Mouse (Mus musculus): Measurements from ENCODE around the gene Sap30l. TPM values are rescaled to one million over a fixed set of nuclear protein-coding genes. Genes with fewer than 3 reads are reported as not detected.

Sap30l gene
- total RNA-seq, 2 experiments from 2014 or later, result 43.8 to 46.4 TPM

DNA sequence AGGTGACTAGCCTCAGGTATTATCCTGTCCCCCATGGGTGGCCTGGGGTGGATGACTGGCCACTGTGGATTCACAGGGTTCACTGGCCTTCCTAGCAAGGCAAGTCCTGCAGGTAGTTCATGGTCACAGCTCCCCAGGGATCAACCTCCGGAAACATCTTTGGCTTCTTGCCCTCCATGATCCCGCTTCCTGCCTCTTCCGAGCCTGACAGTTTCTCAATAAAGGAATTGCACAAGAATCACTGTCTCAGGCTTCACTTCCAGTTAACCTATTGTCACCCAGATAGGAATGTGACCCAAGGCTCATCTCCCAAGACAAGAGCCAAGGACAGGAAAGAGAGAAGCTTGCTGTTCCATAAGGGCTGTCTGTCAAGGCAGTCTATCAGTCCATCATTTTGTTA is 49.5 kb downstream of the Sap30l start:
- DNase-seq, result no peak
- intact Hi-C loops (cut with DNase I), result no loop called here

DNA sequence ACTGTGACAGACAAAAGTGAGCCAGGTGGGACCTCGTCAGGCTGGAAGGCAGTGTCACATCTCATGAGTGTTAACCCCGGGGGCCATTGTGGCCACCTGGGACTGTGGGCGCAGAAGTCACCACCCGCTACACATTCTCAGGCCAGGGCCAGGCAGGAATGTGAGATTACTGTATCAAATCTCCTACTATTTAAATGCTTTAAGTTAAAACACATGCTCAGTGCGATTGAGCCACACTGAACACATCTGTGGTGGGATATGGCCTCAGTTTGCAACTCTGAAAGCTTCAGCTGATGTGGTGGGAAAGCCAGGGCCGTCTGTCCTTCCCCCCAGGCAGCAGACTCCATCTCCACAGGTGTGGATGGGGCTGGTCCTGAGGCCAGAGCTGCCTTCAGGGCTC is 52.1 kb downstream of the Sap30l start:
- intact Hi-C loops (cut with DNase I), result no loop called here
- DNase-seq, result no peak

DNA sequence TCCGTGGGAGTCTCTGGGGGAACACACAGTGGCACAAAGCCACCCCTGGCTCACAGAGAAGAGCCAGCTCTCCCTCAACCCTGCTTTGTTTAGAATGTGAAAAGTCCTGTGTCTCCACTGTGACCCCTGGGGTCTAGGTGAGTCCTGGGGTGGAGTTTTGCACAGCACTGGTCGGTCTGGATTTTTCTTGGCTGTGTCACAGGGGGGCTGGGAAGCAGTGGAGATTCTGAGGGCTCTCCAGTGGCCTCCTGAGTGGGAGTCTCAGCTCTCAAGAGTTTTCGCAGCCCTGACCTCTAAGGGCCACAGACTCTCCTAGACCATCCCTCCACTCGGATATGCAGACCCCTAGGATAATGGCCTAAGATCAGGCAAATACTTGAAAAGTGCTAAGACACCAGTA is 56.3 kb downstream of the Sap30l start:
- intact Hi-C loops (cut with DNase I), result no loop called here
- no peak for DNase-seq

Other genes with a start within 250 kb of the Sap30l start
- gene Galnt10, start 156.2 kb upstream of the Sap30l start, total RNA-seq (2021), result 1 to 10 TPM; 6.7 to 9.2 TPM
- gene Hand1, start 31.2 kb downstream of the Sap30l start, total RNA-seq (2021), result not detected
- gene Larp1, start 207.4 kb downstream of the Sap30l start, total RNA-seq (2021), result 10 to 100 TPM; 52.4 to 55.3 TPM

Measured in heart, postnatal 36 days (tissue).